Mouse (Mus musculus): ENCODE measurements around the gene Thbs2.

The Thbs2 gene

GRCm38 (mm10) chr17:14696281-14696795 is 2.3 kb upstream of the Thbs2 start:
- 77% methylated on average over 6 of the region's 6 CpGs for WGBS

GRCm38 (mm10) chr17:14693048-14693993 is 714 bp downstream of the Thbs2 start:
- WGBS = 38% methylated on average over 9 of the region's 9 CpGs

GRCm38 (mm10) chr17:14691901-14692300 is 2.1 kb downstream of the Thbs2 start:
- WGBS = 66% methylated on average over 6 of the region's 6 CpGs

- 68% methylated on average over 4 of the region's 4 CpGs for WGBS
These were observed 2.8 kb downstream of the Thbs2 start for GRCm38 (mm10) chr17:14691197-14691596.

GRCm38 (mm10) chr17:14682836-14683235 is 11.2 kb downstream of the Thbs2 start:
- 94% methylated on average over 7 of the region's 7 CpGs for WGBS

- 90% methylated on average over 12 of the region's 12 CpGs for WGBS
These were observed 13.0 kb downstream of the Thbs2 start for GRCm38 (mm10) chr17:14681047-14681446.

- 56% methylated on average over 8 of the region's 8 CpGs for WGBS
These were observed 16.8 kb downstream of the Thbs2 start for GRCm38 (mm10) chr17:14677198-14677597.

GRCm38 (mm10) chr17:14675517-14675916 is 18.5 kb downstream of the Thbs2 start:
- 94% methylated on average over 2 of the region's 2 CpGs for WGBS

GRCm38 (mm10) chr17:14672402-14672801 is 21.6 kb downstream of the Thbs2 start:
- 56% methylated on average over 5 of the region's 5 CpGs for WGBS

- WGBS = 84% methylated on average over 4 of the region's 4 CpGs
These were observed 26.8 kb downstream of the Thbs2 start for GRCm38 (mm10) chr17:14667225-14667624.

- 72% methylated on average over 2 of the region's 2 CpGs for WGBS
These were observed 27.6 kb downstream of the Thbs2 start for GRCm38 (mm10) chr17:14666451-14666850.

- WGBS = 72% methylated on average over 5 of the region's 5 CpGs
These were observed 30.7 kb downstream of the Thbs2 start for GRCm38 (mm10) chr17:14663366-14663765.

GRCm38 (mm10) chr17:14662409-14662808 is 31.6 kb downstream of the Thbs2 start:
- WGBS = 72% methylated on average over 6 of the region's 6 CpGs

- 30% methylated on average over 4 of the region's 4 CpGs for WGBS
These were observed 34.3 kb downstream of the Thbs2 start for GRCm38 (mm10) chr17:14659746-14660145.

GRCm38 (mm10) chr17:14658123-14658522 is 35.9 kb downstream of the Thbs2 start:
- WGBS = 60% methylated on average over 2 of the region's 2 CpGs

GRCm38 (mm10) chr17:14654981-14655380 is 39.1 kb downstream of the Thbs2 start:
- WGBS = 72% methylated on average over 3 of the region's 3 CpGs

GRCm38 (mm10) chr17:14652013-14652412 is 42.0 kb downstream of the Thbs2 start:
- WGBS = 94% methylated on average over 7 of the region's 7 CpGs

- 43% methylated on average over 4 of the region's 4 CpGs for WGBS
These were observed 45.9 kb downstream of the Thbs2 start for GRCm38 (mm10) chr17:14647996-14648640.

GRCm38 (mm10) chr17:14643996-14644395 is 50.0 kb downstream of the Thbs2 start:
- 79% methylated on average over 3 of the region's 3 CpGs for WGBS

- WGBS = 75% methylated on average over 15 of the region's 15 CpGs
These were observed 53.5 kb downstream of the Thbs2 start for GRCm38 (mm10) chr17:14640351-14641115.

GRCm38 (mm10) chr17:14635546-14636323 is 58.3 kb downstream of the Thbs2 start:
- 95% methylated on average over 8 of the region's 8 CpGs for WGBS

Data from cerebral cortex, adult 2 months (tissue).